Mouse (Mus musculus) kidney, adult 2 months (tissue): ENCODE measurements around the gene Galr3. TPM values are rescaled to one million over a fixed set of nuclear protein-coding genes. Genes with fewer than 3 reads are reported as not detected.
"Not testable (repeated sequence)": the region's sequence is repeated elsewhere in the genome, so short reads cannot be mapped to it uniquely, and the experiment has no call there.

Experiments used
- DNase-seq: peaks from one replicate; pipeline ENCODE4 v3.0.0; 2021
- H3K27ac ChIP-seq: fragments of 200-500 bp; 2 replicates; pipeline ENCODE4 v1.5.1; 2012; ENCODE audit warnings: low read depth, low read length, control low read depth, inconsistent platforms; ENCODE audit not compliant: insufficient read depth
- H3K27me3 ChIP-seq: fragments of 200-500 bp; replicated peaks from 2 replicates; pipeline ENCODE4 v1.6.1; 2012; ENCODE audit warnings: mild to moderate bottlenecking, moderate library complexity, low read length, inconsistent platforms; ENCODE audit not compliant: control insufficient read depth, insufficient read depth
- H3K36me3 ChIP-seq: fragments of 200-500 bp; 2 replicates; pipeline ENCODE4 v1.6.1; 2012; ENCODE audit warnings: mild to moderate bottlenecking, moderate library complexity, low read length, inconsistent platforms; ENCODE audit not compliant: control insufficient read depth, insufficient read depth
- H3K4me1 ChIP-seq: fragments of 200-500 bp; 2 replicates; pipeline ENCODE4 v1.6.1; 2011; ENCODE audit warnings: low read length; ENCODE audit not compliant: control insufficient read depth, insufficient read depth
- H3K4me3 ChIP-seq: fragments of 200-500 bp; 2 replicates; pipeline ENCODE4 v1.5.1; 2011; ENCODE audit warnings: mild to moderate bottlenecking, low read depth, low read length, control low read depth; ENCODE audit not compliant: insufficient read depth
- CTCF ChIP-seq: fragments of 200-500 bp; conservative IDR thresholded peaks from 2 replicates; pipeline ENCODE4 v1.5.1; 2011; ENCODE audit warnings: low read depth, mild to moderate bottlenecking, control low read depth, low read length, moderate library complexity, mixed read lengths; ENCODE audit not compliant: insufficient read depth, insufficient read length
- POLR2A ChIP-seq: fragments of 200-500 bp; IDR thresholded peaks from one replicate; pipeline ENCODE4 v1.6.1; 2011; ENCODE audit warnings: low read depth, low read length, control low read depth
- WGBS: fragments of 180-500 bp; shearing (Covaris S2); methylation state at CpG from one replicate; pipeline ENCODE4 v1.1.7; 2018; 5-methylcytosine and 5-hydroxymethylcytosine counted together
- polyA plus RNA-seq: library from polyadenylated mRNA; depleted of rRNA; stranded (reverse); fragments of >200 nt; gene quantifications from 2 replicates; pipeline ENCODE4 v1.2.3, GENCODE M21; 2012

Galr3 gene
- polyA plus RNA-seq, 1 experiment: 0.64 TPM

DNA sequence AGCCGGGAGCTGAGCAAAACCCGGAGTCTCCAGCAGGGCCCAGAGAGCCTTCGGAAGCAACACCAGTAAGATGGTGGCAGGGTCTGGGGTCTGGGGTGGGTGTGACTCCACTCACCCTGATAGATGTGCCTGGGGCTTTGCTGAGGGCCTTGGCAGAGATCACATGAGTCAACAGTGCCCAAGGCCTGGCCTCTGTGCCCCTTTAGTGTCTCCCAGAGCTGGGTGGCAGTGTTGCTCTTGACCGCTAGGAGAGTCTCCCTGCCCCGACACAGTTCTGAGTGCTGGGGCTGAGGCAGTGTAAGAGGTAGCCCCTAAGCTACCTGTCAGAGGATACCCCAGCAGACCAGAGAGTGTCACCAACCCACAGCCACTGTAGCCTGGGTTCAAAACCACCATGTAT lies 40.1 kb upstream of the Galr3 start:
- DNase-seq: no peak

GRCm38 (mm10) chr15:79002036-79002435 lies 39.6 kb upstream of the Galr3 start:
- H3K36me3 ChIP-seq: no peaks in the 10 kb centered on the region
- peaks cover 3% of the 10 kb centered on the region; the same call in 1 of the 2 replicates for H3K4me1 ChIP-seq
- H3K27me3 ChIP-seq: no peaks in the 10 kb centered on the region
- WGBS: 48% methylated on average over 19 of the region's 19 CpGs
- no peak for TF ChIP-seq CTCF
- TF ChIP-seq POLR2A: no peak
- DNase-seq: peak; percentile 84
- no peak overlapping the region for H3K27ac ChIP-seq
- no peak overlapping the region for H3K4me3 ChIP-seq

More for the DNA sequence above, 40.1 kb upstream of the Galr3 start:
- 95% methylated on average over 5 of the region's 5 CpGs for WGBS
- TF ChIP-seq CTCF: no peak
- no peak for TF ChIP-seq POLR2A
- Histone ChIP-seq H3K4me1 (peaks cover 3% of the 10 kb centered on the region; the same call in 1 of the 2 replicates), H3K27ac (no peak overlapping the region), H3K36me3 (no peaks in the 10 kb centered on the region), H3K4me3 (no peak overlapping the region), H3K27me3 (no peaks in the 10 kb centered on the region)

GRCm38 (mm10) chr15:79003079-79003478 lies 38.6 kb upstream of the Galr3 start:
- DNase-seq: no peak
- Histone ChIP-seq H3K36me3 (no peaks in the 10 kb centered on the region), H3K27ac (no peak overlapping the region), H3K4me1 (peaks cover 3% of the 10 kb centered on the region; the same call in 1 of the 2 replicates), H3K27me3 (no peaks in the 10 kb centered on the region), H3K4me3 (no peak overlapping the region)
- 85% methylated on average over 3 of the region's 3 CpGs for WGBS
- TF ChIP-seq CTCF (no peak), POLR2A (no peak)

DNA sequence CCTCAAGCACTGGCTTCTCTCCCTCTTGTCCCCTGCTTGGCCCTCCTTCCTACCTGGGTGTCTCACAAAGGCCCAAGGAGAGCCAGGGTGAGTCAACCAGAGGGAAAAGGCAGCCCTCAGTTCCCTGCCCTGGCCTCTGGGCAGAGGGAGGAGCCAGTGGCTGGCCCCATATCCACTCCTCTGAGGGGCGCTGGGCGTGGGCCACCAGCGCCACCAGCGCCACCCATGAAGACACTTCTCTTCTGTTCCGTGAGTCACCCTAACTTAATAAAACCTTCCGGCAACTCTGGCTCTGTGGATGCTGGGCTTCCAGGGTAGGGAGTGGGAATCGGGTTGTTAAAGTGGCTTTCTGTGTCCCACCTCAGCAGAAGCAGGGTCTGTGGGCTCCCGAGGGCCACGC lies 36.1 kb upstream of the Galr3 start:
- no peak for DNase-seq
- no peaks in the 10 kb centered on the region for H3K27me3 ChIP-seq
- H3K4me1 ChIP-seq: no peaks in the 10 kb centered on the region
- 92% methylated on average over 9 of the region's 9 CpGs for WGBS
- no peak overlapping the region for H3K4me3 ChIP-seq
- H3K27ac ChIP-seq: no peak overlapping the region
- TF ChIP-seq CTCF: no peak
- no peak for TF ChIP-seq POLR2A
- H3K36me3 ChIP-seq: no peaks in the 10 kb centered on the region

DNA sequence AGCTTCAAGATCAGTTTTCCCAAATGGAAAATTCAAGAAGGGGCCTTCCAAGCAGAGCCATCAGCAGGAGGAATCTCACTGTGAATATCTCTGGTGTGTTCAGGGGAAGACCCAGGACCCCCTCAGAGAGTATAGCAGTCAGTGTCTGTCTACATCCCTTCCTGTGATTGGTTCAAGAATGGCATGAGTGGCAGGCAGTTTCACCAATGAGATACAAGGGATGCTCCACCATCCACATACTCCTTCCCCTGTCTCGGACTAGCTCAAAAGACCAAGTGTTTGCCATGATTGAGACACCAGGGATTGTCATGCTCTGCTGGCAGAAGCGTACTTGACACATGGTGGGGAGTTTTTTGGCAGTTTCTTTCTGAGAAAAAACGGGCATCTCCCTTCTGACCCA lies 35.0 kb upstream of the Galr3 start:
- DNase-seq: peak; percentile 25
- Histone ChIP-seq H3K27me3 (no peaks in the 10 kb centered on the region), H3K27ac (no peak overlapping the region), H3K4me3 (no peak overlapping the region), H3K36me3 (no peaks in the 10 kb centered on the region), H3K4me1 (no peaks in the 10 kb centered on the region)
- TF ChIP-seq POLR2A (no peak), CTCF (no peak)
- 72% methylated on average over 3 of the region's 3 CpGs for WGBS

DNA sequence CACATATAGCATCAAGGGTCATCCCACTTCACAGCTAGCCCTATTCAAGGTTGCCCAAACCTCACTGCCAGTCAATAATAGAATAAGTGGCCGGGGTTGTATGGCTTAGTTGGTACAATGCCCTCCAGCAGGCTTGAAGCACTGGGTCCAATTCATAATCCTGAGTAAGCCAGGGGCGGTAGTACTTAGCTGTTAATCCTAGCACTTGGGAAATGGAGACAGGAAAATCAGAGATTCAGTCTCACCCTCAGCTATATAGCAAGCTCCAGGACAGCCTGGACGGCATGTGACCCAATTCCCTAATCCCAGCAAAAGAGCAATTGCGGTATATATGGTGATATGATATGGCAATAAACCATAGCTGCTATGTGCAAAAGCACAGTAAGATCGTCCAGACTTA lies 34.6 kb upstream of the Galr3 start:
- no peaks in the 10 kb centered on the region for H3K27me3 ChIP-seq
- 91% methylated on average over 5 of the region's 5 CpGs for WGBS
- DNase-seq: no peak
- H3K27ac ChIP-seq: no peak overlapping the region
- TF ChIP-seq CTCF: no peak
- TF ChIP-seq POLR2A: no peak
- no peaks in the 10 kb centered on the region for H3K36me3 ChIP-seq
- H3K4me1 ChIP-seq: no peaks in the 10 kb centered on the region
- no peak overlapping the region for H3K4me3 ChIP-seq

DNA sequence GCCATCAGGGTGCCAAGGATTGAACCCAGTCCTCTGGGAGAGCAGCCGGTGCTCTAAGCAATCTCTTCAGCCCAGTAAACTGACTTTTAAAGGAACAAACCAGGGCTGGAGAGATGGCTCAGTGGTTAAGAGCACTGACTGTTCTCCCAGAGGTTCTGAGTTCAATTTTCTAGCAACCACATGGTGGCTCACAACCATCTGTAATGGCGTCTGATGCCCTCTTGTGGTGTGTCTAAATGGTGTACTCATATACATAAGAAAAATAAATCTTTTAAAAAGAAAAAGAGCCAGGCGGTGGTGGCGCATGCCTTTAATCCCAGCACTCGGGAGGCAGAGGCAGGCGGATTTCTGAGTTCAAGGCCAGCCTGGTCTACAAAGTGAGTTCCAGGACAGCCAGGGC lies 33.8 kb upstream of the Galr3 start:
- not testable (repeated sequence) for H3K4me1 ChIP-seq, H3K27me3 ChIP-seq, H3K4me3 ChIP-seq, H3K36me3 ChIP-seq, DNase-seq, H3K27ac ChIP-seq
- 0 out of 2 replicates have a peak, but pooled peaks have one; percentile 7 for TF ChIP-seq CTCF
- 90% methylated on average over 6 of the region's 6 CpGs for WGBS

- TF ChIP-seq CTCF: no peak
- TF ChIP-seq POLR2A: no peak
Observed at GRCm38 (mm10) chr15:79009734-79010133, 32.0 kb upstream of the Galr3 start.

More at GRCm38 (mm10) chr15:79009734-79010133, 32.0 kb upstream of the Galr3 start:
- DNase-seq: no peak
- H3K27ac ChIP-seq: no peak overlapping the region
- no peak overlapping the region for H3K4me3 ChIP-seq
- no peaks in the 10 kb centered on the region for H3K27me3 ChIP-seq
- H3K36me3 ChIP-seq: no peaks in the 10 kb centered on the region
- WGBS: 77% methylated on average over 5 of the region's 5 CpGs
- H3K4me1 ChIP-seq: no peaks in the 10 kb centered on the region
